Mouse (Mus musculus): ENCODE data around the gene Ssrp1.

Gene Ssrp1

GRCm38 (mm10) chr2:85088716-85089646 is 51.9 kb downstream of the Ssrp1 start:
- DNase-seq: no peak

GRCm38 (mm10) chr2:85091325-85091724 is 54.3 kb downstream of the Ssrp1 start:
- no peak for DNase-seq

GRCm38 (mm10) chr2:85093376-85093775 is 56.3 kb downstream of the Ssrp1 start:
- DNase-seq: no peak

- no peak for DNase-seq
These were observed 58.9 kb downstream of the Ssrp1 start for GRCm38 (mm10) chr2:85095906-85096305.

Data from layer of hippocampus, adult 9-11 months (tissue).